Mouse (Mus musculus) limb, embryonic 12.5 days (tissue): ENCODE results near the gene Them5. TPM values are rescaled to one million over a fixed set of nuclear protein-coding genes. Genes with fewer than 3 reads are reported as not detected.

Experiments used
- ATAC-seq: fragments of 200-750 bp; cut with Nextera tagmentation; 2 replicates; pipeline ENCODE4 v1.8.0; 2017; ENCODE audit warnings: low read depth, moderate TSS enrichment; ENCODE audit not compliant: insufficient number of reproducible peaks, insufficient read depth, low FRiP score, low TSS enrichment
- H3K27ac ChIP-seq: fragments of 300-500 bp; sonication (generic); 2 replicates; pipeline ENCODE4 v1.5.1; 2016; ENCODE audit warnings: mild to moderate bottlenecking, moderate library complexity
- H3K27me3 ChIP-seq: fragments of 300-500 bp; sonication (generic); 2 replicates; pipeline ENCODE4 v1.6.1; 2016; ENCODE audit warnings: mild to moderate bottlenecking, moderate library complexity
- H3K36me3 ChIP-seq: fragments of 300-500 bp; sonication (generic); 2 replicates; pipeline ENCODE4 v1.6.1; 2016; ENCODE audit warnings: mild to moderate bottlenecking, moderate library complexity
- H3K4me1 ChIP-seq: fragments of 300-500 bp; sonication (generic); replicated peaks from 2 replicates; pipeline ENCODE4 v1.6.1; 2016
- H3K4me2 ChIP-seq: fragments of 300-500 bp; sonication (generic); 2 replicates; pipeline ENCODE4 v1.6.1; 2016; ENCODE audit warnings: mild to moderate bottlenecking, moderate library complexity
- H3K4me3 ChIP-seq: fragments of 300-500 bp; sonication (generic); replicated peaks from 2 replicates; pipeline ENCODE4 v1.5.1; 2016; ENCODE audit warnings: mild to moderate bottlenecking
- H3K9ac ChIP-seq: fragments of 300-500 bp; sonication (generic); replicated peaks from 2 replicates; pipeline ENCODE4 v1.6.1; 2016; ENCODE audit warnings: mild to moderate bottlenecking, moderate library complexity
- H3K9me3 ChIP-seq: fragments of 300-500 bp; sonication (generic); 2 replicates; pipeline ENCODE4 v1.6.1; 2016; ENCODE audit warnings: mild to moderate bottlenecking, moderate library complexity
- WGBS: fragments of 180-500 bp; shearing (Covaris S2); methylation state at CpG from one replicate; pipeline ENCODE4 v1.1.7; 2016; 5-methylcytosine and 5-hydroxymethylcytosine counted together
- polyA plus RNA-seq: library from polyadenylated mRNA; unstranded; fragments of >200 nt; fragmentation: Nextera tagmentation; extraction: Ambion mirVana; gene quantifications from 2 replicates; pipeline ENCODE4 v1.2.1, GENCODE M21; 2016

Them5 gene
- polyA plus RNA-seq, 1 experiment from 2014 or later = 0.28 TPM

DNA sequence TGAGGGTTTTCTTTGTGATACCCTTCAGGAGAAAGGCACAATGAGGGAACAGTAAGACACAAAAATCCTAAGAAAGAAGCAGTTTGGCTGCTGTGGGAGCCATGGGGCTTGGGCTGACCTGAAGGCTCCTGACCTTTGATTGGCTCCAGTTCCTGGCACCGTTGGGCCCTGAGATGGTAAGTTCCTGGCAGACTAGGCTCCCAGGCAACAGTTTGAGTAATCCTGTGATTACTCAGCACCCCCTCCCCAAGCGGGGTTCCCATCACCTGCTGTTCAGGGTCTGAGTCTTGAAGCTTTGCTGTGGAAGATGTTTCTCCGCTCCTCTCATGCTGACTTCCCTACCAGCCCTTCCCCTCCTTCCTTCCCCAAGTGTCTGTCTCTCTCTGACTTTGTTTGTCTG lies 41.6 kb downstream of the Them5 start:
- no peak overlapping the region for H3K4me2 ChIP-seq
- H3K27ac ChIP-seq = no peak overlapping the region
- H3K4me3 ChIP-seq = no peak overlapping the region
- 61% methylated on average over 3 of the region's 3 CpGs for WGBS
- H3K9ac ChIP-seq = no peak overlapping the region
- H3K27me3 ChIP-seq = 0 out of 2 replicates have a peak, but pooled peaks cover 5% of the 10 kb centered on the region
- H3K4me1 ChIP-seq = 0 out of 2 replicates have a peak, but pooled peaks cover 2% of the 10 kb centered on the region
- H3K9me3 ChIP-seq = no peaks in the 10 kb centered on the region
- no peak for ATAC-seq
- no peaks in the 10 kb centered on the region for H3K36me3 ChIP-seq

DNA sequence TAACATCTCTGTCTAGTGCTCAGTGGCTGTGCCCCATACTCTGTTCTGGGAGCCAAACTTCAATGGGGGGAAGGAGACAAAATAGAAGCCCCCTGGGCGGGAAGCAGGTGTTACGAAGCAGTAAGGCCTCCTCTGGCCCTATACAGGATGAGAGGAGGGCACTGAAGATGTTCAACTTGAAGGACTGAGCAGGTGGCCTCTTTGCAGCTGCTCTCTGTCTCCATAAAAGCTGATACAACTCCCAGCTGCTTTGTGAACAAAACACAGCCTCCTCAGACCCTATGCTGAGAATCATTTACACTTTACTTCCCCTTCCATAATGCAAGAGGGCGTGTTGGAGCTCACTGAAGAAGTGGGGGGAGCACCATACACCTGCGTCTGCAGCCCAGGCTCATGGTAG lies 44.8 kb downstream of the Them5 start:
- Histone ChIP-seq H3K4me2 (no peak overlapping the region), H3K9me3 (no peaks in the 10 kb centered on the region), H3K9ac (no peak overlapping the region), H3K4me1 (no peaks in the 10 kb centered on the region), H3K4me3 (no peak overlapping the region), H3K36me3 (no peaks in the 10 kb centered on the region), H3K27me3 (0 out of 2 replicates have a peak, but pooled peaks cover 5% of the 10 kb centered on the region), H3K27ac (no peak overlapping the region)
- no peak for ATAC-seq
- WGBS = 63% methylated on average over 4 of the region's 4 CpGs

DNA sequence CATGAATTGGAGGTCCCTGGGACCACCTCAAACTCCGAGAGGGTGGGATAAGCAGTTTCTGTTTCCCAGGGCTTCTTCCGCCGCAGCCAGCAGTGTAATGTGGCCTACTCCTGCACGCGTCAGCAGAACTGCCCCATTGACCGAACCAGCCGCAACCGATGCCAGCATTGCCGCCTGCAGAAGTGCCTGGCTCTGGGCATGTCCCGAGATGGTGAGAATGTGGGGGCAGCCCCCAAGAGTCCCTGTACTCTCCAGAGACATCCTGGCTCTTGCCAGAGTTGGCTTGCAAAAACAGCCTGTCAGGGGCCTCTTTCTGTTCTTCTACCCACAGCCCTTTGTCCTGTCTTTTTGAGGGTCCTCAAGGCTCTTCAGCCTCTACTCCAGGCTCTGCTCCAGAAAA lies 45.5 kb downstream of the Them5 start:
- Histone ChIP-seq H3K36me3 (no peaks in the 10 kb centered on the region), H3K4me1 (no peaks in the 10 kb centered on the region), H3K27me3 (0 out of 2 replicates have a peak, but pooled peaks cover 5% of the 10 kb centered on the region), H3K9ac (no peak overlapping the region), H3K9me3 (no peaks in the 10 kb centered on the region), H3K27ac (no peak overlapping the region), H3K4me2 (no peak overlapping the region), H3K4me3 (no peak overlapping the region)
- WGBS = 87% methylated on average over 10 of the region's 10 CpGs
- no peak for ATAC-seq

DNA sequence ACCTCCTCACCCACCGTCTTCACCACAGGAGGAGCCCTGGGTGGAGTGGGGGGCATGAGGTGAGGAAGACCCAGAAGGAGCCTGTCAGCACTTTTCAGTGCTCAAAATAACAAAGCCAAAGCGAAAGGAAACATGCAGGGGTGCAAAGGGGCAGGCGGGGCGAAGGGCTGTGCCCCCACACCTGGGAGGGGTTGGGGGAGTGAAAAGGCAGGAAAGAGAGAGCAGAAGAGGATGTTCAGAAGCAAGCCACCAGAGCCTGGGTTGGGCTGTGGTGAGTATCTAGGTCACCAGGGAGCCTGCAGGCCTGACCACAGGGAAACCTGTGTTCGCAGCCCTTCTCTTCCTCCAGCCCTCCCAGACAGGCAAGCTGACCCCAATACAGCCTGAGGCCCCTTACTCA lies 46.1 kb downstream of the Them5 start:
- ATAC-seq = no peak
- 0 out of 2 replicates have a peak, but pooled peaks cover 5% of the 10 kb centered on the region for H3K27me3 ChIP-seq
- H3K9me3 ChIP-seq = no peaks in the 10 kb centered on the region
- no peak overlapping the region for H3K4me3 ChIP-seq
- H3K4me1 ChIP-seq = no peaks in the 10 kb centered on the region
- H3K9ac ChIP-seq = no peak overlapping the region
- WGBS = 81% methylated on average over 5 of the region's 5 CpGs
- H3K36me3 ChIP-seq = no peaks in the 10 kb centered on the region
- H3K27ac ChIP-seq = no peak overlapping the region
- H3K4me2 ChIP-seq = no peak overlapping the region

DNA sequence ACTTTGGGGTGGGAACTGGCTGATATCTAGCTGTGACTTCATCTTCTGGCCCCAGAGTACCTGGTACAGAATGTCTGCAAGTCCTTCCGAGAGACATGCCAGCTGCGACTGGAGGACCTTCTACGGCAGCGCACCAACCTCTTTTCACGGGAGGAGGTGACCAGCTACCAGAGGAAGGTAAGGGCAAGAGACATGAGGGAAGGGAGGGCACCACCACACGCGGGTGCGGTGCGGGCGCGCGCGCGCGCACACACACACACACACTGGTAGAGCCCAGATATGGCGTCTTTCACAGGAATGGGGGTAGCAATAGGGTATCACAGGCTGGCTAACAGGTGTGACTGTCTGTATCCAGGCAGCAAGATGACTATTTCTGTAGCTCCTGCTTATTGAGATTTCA lies 47.5 kb downstream of the Them5 start:
- Histone ChIP-seq H3K27ac (no peak overlapping the region), H3K9me3 (no peaks in the 10 kb centered on the region), H3K4me3 (no peak overlapping the region), H3K4me1 (no peaks in the 10 kb centered on the region), H3K27me3 (0 out of 2 replicates have a peak, but pooled peaks cover 5% of the 10 kb centered on the region), H3K4me2 (no peak overlapping the region), H3K9ac (no peak overlapping the region), H3K36me3 (no peaks in the 10 kb centered on the region)
- 93% methylated on average over 16 of the region's 16 CpGs for WGBS
- ATAC-seq = no peak

DNA sequence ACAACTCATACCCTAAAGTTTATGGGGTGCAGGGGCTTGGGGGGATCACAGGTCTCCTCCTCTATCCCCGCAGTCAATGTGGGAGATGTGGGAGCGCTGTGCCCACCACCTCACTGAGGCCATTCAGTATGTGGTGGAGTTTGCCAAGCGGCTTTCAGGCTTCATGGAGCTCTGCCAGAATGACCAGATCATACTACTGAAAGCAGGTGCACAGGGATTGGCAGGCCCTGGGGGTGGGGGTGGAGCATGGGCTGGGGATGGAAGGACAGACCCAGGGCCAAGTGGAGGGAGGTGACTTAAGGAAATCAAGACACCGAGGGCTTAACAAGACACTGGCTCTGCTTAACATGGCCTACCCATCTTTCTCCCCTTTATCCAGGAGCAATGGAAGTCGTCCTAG lies 49.1 kb downstream of the Them5 start:
- no peak overlapping the region for H3K9ac ChIP-seq
- H3K4me2 ChIP-seq = no peak overlapping the region
- no peaks in the 10 kb centered on the region for H3K4me1 ChIP-seq
- ATAC-seq = no peak
- WGBS = 81% methylated on average over 5 of the region's 5 CpGs
- H3K9me3 ChIP-seq = no peaks in the 10 kb centered on the region
- no peak overlapping the region for H3K27ac ChIP-seq
- H3K27me3 ChIP-seq = 0 out of 2 replicates have a peak, but pooled peaks cover 14% of the 10 kb centered on the region
- no peaks in the 10 kb centered on the region for H3K36me3 ChIP-seq
- H3K4me3 ChIP-seq = no peak overlapping the region

DNA sequence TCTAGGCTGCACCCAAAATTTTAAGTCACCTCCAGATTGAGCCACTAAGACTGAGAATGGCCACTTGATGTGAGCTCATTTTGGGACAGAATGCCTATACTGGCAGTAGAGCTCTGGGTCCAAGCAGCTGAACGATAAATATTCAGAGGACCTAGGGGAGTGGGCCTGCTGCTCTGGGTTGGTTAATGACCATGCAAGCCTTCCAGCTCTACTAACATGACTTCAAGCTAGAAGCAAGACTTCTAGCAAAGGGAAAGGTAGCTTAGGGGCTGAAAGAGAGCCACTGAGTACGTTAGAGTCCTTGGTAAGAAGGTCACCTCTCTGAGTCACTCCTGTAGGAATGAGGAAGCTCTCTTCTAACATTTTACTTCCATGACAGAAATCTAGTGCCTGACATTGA lies 50.2 kb downstream of the Them5 start:
- no peaks in the 10 kb centered on the region for H3K9me3 ChIP-seq
- no peak for ATAC-seq

DNA sequence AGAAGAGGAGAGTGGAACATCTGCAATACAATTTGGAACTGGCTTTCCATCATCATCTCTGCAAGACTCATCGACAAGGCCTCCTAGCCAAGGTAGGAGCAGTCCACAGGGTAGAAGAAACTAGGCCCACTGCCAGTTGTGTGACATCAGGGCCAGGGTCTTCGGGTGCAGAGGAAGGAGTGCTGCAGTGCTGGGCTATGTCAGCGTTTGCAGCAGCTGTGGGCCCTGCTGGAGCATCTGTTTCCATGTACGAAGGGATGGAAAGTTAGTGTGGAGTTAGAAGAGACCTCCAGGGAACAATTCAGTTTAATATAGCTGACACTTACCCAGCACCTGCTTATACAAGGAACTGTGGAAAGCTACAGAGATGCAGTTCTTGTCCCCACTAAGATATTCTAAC lies 51.1 kb downstream of the Them5 start:
- no peak overlapping the region for H3K27ac ChIP-seq
- H3K9me3 ChIP-seq = no peaks in the 10 kb centered on the region
- H3K9ac ChIP-seq = no peak overlapping the region
- no peaks in the 10 kb centered on the region for H3K36me3 ChIP-seq
- no peak overlapping the region for H3K4me3 ChIP-seq
- H3K27me3 ChIP-seq = peaks cover 29% of the 10 kb centered on the region
- ATAC-seq = peak; percentile 63; the same call in 1 of the 2 replicates
- no peaks in the 10 kb centered on the region for H3K4me1 ChIP-seq
- H3K4me2 ChIP-seq = no peak overlapping the region
- WGBS = 66% methylated on average over 4 of the region's 4 CpGs

More for the DNA sequence above, 50.2 kb downstream of the Them5 start:
- no peak overlapping the region for H3K4me3 ChIP-seq
- H3K27me3 ChIP-seq = peaks cover 19% of the 10 kb centered on the region
- H3K36me3 ChIP-seq = no peaks in the 10 kb centered on the region
- H3K9ac ChIP-seq = no peak overlapping the region
- 83% methylated on average over 2 of the region's 2 CpGs for WGBS
- H3K4me1 ChIP-seq = no peaks in the 10 kb centered on the region
- no peak overlapping the region for H3K27ac ChIP-seq
- no peak overlapping the region for H3K4me2 ChIP-seq

DNA sequence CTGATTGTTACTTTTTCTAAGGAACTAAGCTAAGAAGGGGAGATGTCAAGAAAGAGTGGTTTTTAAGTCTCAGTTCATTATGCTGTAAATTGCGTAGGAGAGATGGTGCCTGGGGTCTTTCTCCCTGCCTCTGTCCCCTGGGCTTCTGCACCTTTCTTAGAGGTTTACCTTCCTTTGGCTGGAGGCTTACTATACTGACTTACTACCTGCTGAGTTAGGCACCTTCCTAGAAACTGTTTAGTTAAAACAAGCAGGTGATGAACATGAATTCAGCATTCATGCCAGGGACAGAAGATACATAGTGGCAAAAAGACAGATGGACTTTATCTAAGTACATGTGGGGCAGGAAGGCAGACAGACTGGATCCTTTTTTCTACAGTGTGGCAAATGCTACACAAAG lies 54.4 kb downstream of the Them5 start:
- Histone ChIP-seq H3K4me2 (no peak overlapping the region), H3K27me3 (peaks cover 61% of the 10 kb centered on the region), H3K27ac (no peak overlapping the region), H3K4me3 (no peak overlapping the region), H3K9ac (no peak overlapping the region), H3K4me1 (0 out of 2 replicates have a peak, but pooled peaks cover 2% of the 10 kb centered on the region), H3K36me3 (no peaks in the 10 kb centered on the region), H3K9me3 (no peaks in the 10 kb centered on the region)
- WGBS = 72% methylated on average over 1 of the region's 1 CpGs
- no peak for ATAC-seq

DNA sequence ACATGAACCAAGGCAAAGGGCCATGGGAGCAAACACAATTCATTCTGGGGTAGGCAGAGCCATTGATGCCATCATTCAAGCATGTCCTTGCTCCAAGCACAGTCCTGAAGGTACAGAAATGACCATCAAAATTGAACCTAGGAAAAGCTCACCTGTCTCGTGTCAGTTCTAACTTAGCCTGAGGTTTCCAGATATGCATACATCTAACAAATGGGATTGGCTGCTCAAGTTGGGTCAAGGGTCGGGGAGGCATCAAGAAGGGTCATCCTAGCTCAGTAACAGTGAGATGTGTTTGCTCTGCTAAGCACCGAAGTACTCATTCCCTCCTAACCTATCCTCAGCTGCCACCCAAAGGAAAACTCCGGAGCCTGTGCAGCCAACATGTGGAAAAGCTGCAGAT lies 55.0 kb downstream of the Them5 start:
- 0 out of 2 replicates have a peak, but pooled peaks cover 2% of the 10 kb centered on the region for H3K4me1 ChIP-seq
- H3K27me3 ChIP-seq = peaks cover 66% of the 10 kb centered on the region
- no peak overlapping the region for H3K27ac ChIP-seq
- no peak overlapping the region for H3K4me2 ChIP-seq
- 80% methylated on average over 4 of the region's 4 CpGs for WGBS
- no peak overlapping the region for H3K4me3 ChIP-seq
- no peak overlapping the region for H3K9ac ChIP-seq
- no peak for ATAC-seq
- H3K9me3 ChIP-seq = no peaks in the 10 kb centered on the region
- H3K36me3 ChIP-seq = no peaks in the 10 kb centered on the region
